Mouse (Mus musculus): ENCODE data around the gene Rab22a. TPM values are rescaled to one million over a fixed set of nuclear protein-coding genes. Genes with fewer than 3 reads are reported as not detected.

Rab22a gene
- total RNA-seq, 4 experiments from 2014 or later, result 26.9 to 30.5 (median 28.8) TPM

Small RNA genes within 50 kb of the gene (microRNA-seq; reads per million reads assigned to microRNA genes)
- not detected for gene Mir6340

Other genes with a start within 250 kb of the Rab22a start
- not detected for gene 1700021F07Rik, start 137.2 kb upstream of the Rab22a start, total RNA-seq (2022)
- gene Ankrd60, start 81.4 kb upstream of the Rab22a start, total RNA-seq (2022), result not detected
- gene 1700010B08Rik, start 59.7 kb downstream of the Rab22a start, total RNA-seq (2022), result not detected
- 100 to 1,000 TPM; 158 to 197 (median 180) TPM for gene Vapb, start 77.8 kb downstream of the Rab22a start, total RNA-seq (2022)

Data from gastrocnemius, adult 8-10 months (tissue).